Mouse (Mus musculus): ENCODE measurements around the gene Iqschfp. TPM values are rescaled to one million over a fixed set of nuclear protein-coding genes. Genes with fewer than 3 reads are reported as not detected.

Gene Iqschfp
- total and polyA plus RNA-seq, 2 experiments from 2014 or later: not detected

GRCm38 (mm10) chr3:68420927-68421326 is 528.9 kb downstream of the Iqschfp start:
- no peaks in the 10 kb centered on the region for H3K9me3 ChIP-seq (replicated peaks; ENCODE audit: control insufficient read depth, low read length)
- ATAC-seq (ENCODE audit: insufficient read depth, low read depth) (no peak), DNase-seq (ENCODE audit: low spot score) (no peak)
- H3K4me2 ChIP-seq (ENCODE audit: low read depth, low read length): no peak overlapping the region
- no peak overlapping the region for H3K4me3 ChIP-seq (ENCODE audit: low read depth, low read length)
- H3K27me3 ChIP-seq (ENCODE audit: control insufficient read depth, insufficient read depth, low read length): 0 out of 2 replicates have a peak, but pooled peaks cover 9% of the 10 kb centered on the region
- 44% methylated on average over 2 of the region's 2 CpGs for WGBS
- H3K9ac ChIP-seq (replicated peaks; ENCODE audit: low read depth, low read length): no peak overlapping the region
- TF ChIP-seq CTCF (IDR thresholded peaks at IDR 0.05; ENCODE audit: low read depth) (no peak), EP300 (IDR thresholded peaks at IDR 0.05; ENCODE audit: low read depth) (no peak)
- no peak overlapping the region for H3K27ac ChIP-seq (ENCODE audit: low read depth)
- H3K4me1 ChIP-seq (ENCODE audit: control insufficient read depth, insufficient read depth): no peaks in the 10 kb centered on the region
- no peaks in the 10 kb centered on the region for H3K36me3 ChIP-seq (replicated peaks; ENCODE audit: control insufficient read depth, insufficient read depth, low read length)

DNA sequence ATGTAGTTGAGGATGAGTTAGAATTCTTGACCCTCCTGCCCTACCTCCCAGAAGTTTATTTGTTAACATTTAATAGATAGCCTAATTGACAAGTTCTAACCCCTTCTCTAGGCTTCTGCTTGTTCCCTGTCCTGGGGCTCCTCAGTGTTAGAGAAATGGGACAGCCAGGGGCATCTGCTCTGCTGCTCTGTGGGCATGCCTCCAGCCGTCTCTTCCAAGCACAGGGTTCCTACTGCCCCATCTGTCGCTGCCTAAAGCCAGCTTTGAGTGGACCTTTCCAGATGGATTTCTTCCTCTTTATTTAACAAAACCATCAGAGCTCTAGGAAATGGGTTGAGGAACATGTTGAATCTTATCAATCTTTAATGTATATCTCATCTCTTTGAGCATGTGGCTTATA is 529.8 kb downstream of the Iqschfp start:
- ATAC-seq (ENCODE audit: insufficient read depth, low read depth) (no peak), DNase-seq (ENCODE audit: low spot score) (no peak)
- Histone ChIP-seq H3K27me3 (ENCODE audit: control insufficient read depth, insufficient read depth, low read length) (0 out of 2 replicates have a peak, but pooled peaks cover 9% of the 10 kb centered on the region), H3K9ac (replicated peaks; ENCODE audit: low read depth, low read length) (no peak overlapping the region), H3K27ac (ENCODE audit: low read depth) (no peak overlapping the region), H3K36me3 (replicated peaks; ENCODE audit: control insufficient read depth, insufficient read depth, low read length) (no peaks in the 10 kb centered on the region), H3K9me3 (replicated peaks; ENCODE audit: control insufficient read depth, low read length) (no peaks in the 10 kb centered on the region), H3K4me3 (ENCODE audit: low read depth, low read length) (no peak overlapping the region), H3K4me2 (ENCODE audit: low read depth, low read length) (no peak overlapping the region), H3K4me1 (ENCODE audit: control insufficient read depth, insufficient read depth) (no peaks in the 10 kb centered on the region)
- 87% methylated on average over 2 of the region's 2 CpGs for WGBS
- TF ChIP-seq CTCF (IDR thresholded peaks at IDR 0.05; ENCODE audit: low read depth) (no peak), EP300 (IDR thresholded peaks at IDR 0.05; ENCODE audit: low read depth) (no peak)

DNA sequence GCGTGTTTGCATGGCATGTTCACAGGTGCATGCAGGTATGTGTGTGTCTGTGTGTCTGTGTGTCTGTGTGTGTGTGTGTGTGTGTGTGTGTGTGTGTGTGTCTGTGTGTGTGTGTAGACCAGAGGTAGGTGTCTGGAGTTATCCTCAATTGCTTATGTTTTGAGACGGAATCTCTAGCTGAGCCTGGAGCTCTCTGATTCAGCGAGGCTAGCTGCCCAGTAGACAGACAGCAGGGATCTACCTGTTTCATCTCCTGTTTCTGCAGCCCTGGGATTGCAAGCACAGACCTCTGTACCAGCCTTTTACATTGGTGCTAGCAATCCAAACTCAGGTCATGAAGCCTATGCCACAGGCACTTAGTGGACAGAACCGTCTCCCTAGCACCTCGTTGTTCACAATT is 536.0 kb downstream of the Iqschfp start:
- ATAC-seq (ENCODE audit: insufficient read depth, low read depth): no peak
- H3K36me3 ChIP-seq (replicated peaks; ENCODE audit: control insufficient read depth, insufficient read depth, low read length): no peaks in the 10 kb centered on the region
- DNase-seq (ENCODE audit: low spot score): no peak
- no peak overlapping the region for H3K9ac ChIP-seq (replicated peaks; ENCODE audit: low read depth, low read length)
- H3K27me3 ChIP-seq (ENCODE audit: control insufficient read depth, insufficient read depth, low read length): no peaks in the 10 kb centered on the region
- 86% methylated on average over 5 of the region's 5 CpGs for WGBS
- H3K4me1 ChIP-seq (ENCODE audit: control insufficient read depth, insufficient read depth): no peaks in the 10 kb centered on the region
- no peak for TF ChIP-seq CTCF (IDR thresholded peaks at IDR 0.05; ENCODE audit: low read depth)
- TF ChIP-seq EP300 (IDR thresholded peaks at IDR 0.05; ENCODE audit: low read depth): no peak
- no peak overlapping the region for H3K4me3 ChIP-seq (ENCODE audit: low read depth, low read length)
- H3K9me3 ChIP-seq (replicated peaks; ENCODE audit: control insufficient read depth, low read length): no peaks in the 10 kb centered on the region; the same call in 1 of the 2 replicates
- no peak overlapping the region for H3K4me2 ChIP-seq (ENCODE audit: low read depth, low read length)
- no peak overlapping the region for H3K27ac ChIP-seq (ENCODE audit: low read depth)

DNA sequence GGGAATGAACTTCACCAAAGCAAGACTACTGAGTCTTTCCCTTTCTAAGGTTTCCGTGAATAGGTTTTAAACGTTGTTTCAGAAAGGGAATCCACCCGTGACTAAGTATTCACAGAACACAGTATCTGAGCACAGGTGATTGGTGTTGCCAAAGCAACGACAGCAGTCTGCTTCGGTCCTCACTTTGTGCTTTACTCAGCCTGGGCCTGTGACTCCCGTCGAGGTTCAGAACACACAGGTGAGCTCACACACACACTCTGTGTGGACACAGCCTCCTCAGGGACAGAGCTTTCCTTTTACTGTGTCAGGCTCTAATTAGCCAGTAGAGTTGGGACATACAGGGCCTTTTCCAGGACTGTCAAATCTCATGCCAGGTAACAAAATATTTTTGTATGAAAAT is 542.4 kb downstream of the Iqschfp start:
- no peaks in the 10 kb centered on the region; the same call in 1 of the 2 replicates for H3K9me3 ChIP-seq (replicated peaks; ENCODE audit: control insufficient read depth, low read length)
- H3K27ac ChIP-seq (ENCODE audit: low read depth): no peak overlapping the region
- no peak overlapping the region for H3K9ac ChIP-seq (replicated peaks; ENCODE audit: low read depth, low read length)
- WGBS: 79% methylated on average over 7 of the region's 7 CpGs
- H3K36me3 ChIP-seq (replicated peaks; ENCODE audit: control insufficient read depth, insufficient read depth, low read length): no peaks in the 10 kb centered on the region
- no peaks in the 10 kb centered on the region for H3K27me3 ChIP-seq (ENCODE audit: control insufficient read depth, insufficient read depth, low read length)
- no peak overlapping the region for H3K4me3 ChIP-seq (ENCODE audit: low read depth, low read length)
- no peak overlapping the region for H3K4me2 ChIP-seq (ENCODE audit: low read depth, low read length)
- ATAC-seq (ENCODE audit: insufficient read depth, low read depth) (no peak), DNase-seq (ENCODE audit: low spot score) (no peak)
- TF ChIP-seq EP300 (IDR thresholded peaks at IDR 0.05; ENCODE audit: low read depth) (no peak), CTCF (IDR thresholded peaks at IDR 0.05; ENCODE audit: low read depth) (no peak)
- no peaks in the 10 kb centered on the region for H3K4me1 ChIP-seq (ENCODE audit: control insufficient read depth, insufficient read depth)

DNA sequence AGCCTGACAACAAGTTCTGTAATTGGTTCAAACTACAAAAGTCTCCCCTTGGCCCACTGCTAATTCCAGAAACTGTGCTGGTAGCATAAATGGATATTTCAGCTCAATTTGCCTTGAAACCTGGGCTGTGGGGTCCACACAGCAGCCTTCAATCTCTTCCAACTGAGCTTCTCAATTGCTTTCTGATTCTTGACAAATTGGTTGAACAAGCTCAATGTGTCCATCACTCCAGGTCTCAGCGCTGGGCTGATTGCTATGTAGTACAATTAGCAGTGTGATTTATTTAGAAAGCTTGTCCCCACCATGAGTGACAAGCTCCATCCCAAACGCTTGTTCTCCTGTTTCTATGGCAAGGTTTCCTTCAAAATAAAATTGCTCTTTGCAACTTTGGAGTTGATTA is 542.9 kb downstream of the Iqschfp start:
- Histone ChIP-seq H3K9me3 (replicated peaks; ENCODE audit: control insufficient read depth, low read length) (no peaks in the 10 kb centered on the region; the same call in 1 of the 2 replicates), H3K4me3 (ENCODE audit: low read depth, low read length) (no peak overlapping the region), H3K36me3 (replicated peaks; ENCODE audit: control insufficient read depth, insufficient read depth, low read length) (no peaks in the 10 kb centered on the region), H3K4me2 (ENCODE audit: low read depth, low read length) (no peak overlapping the region), H3K9ac (replicated peaks; ENCODE audit: low read depth, low read length) (no peak overlapping the region), H3K27ac (ENCODE audit: low read depth) (no peak overlapping the region), H3K4me1 (ENCODE audit: control insufficient read depth, insufficient read depth) (no peaks in the 10 kb centered on the region), H3K27me3 (ENCODE audit: control insufficient read depth, insufficient read depth, low read length) (no peaks in the 10 kb centered on the region)
- WGBS: 77% methylated on average over 2 of the region's 2 CpGs
- ATAC-seq (ENCODE audit: insufficient read depth, low read depth) (no peak), DNase-seq (ENCODE audit: low spot score) (no peak)
- TF ChIP-seq EP300 (IDR thresholded peaks at IDR 0.05; ENCODE audit: low read depth) (no peak), CTCF (IDR thresholded peaks at IDR 0.05; ENCODE audit: low read depth) (no peak)

GRCm38 (mm10) chr3:68448480-68448879 is 556.4 kb downstream of the Iqschfp start:
- peaks cover 9% of the 10 kb centered on the region; the same call in 1 of the 2 replicates for H3K4me1 ChIP-seq (ENCODE audit: control insufficient read depth, insufficient read depth)
- H3K9ac ChIP-seq (replicated peaks; ENCODE audit: low read depth, low read length): no peak overlapping the region
- H3K27me3 ChIP-seq (ENCODE audit: control insufficient read depth, insufficient read depth, low read length): no peaks in the 10 kb centered on the region
- ATAC-seq (ENCODE audit: insufficient read depth, low read depth) (no peak), DNase-seq (ENCODE audit: low spot score) (no peak)
- no peak for TF ChIP-seq CTCF (IDR thresholded peaks at IDR 0.05; ENCODE audit: low read depth)
- TF ChIP-seq EP300 (IDR thresholded peaks at IDR 0.05; ENCODE audit: low read depth): no peak
- WGBS: 73% methylated on average over 2 of the region's 2 CpGs
- H3K4me3 ChIP-seq (ENCODE audit: low read depth, low read length): no peak overlapping the region
- no peak overlapping the region for H3K27ac ChIP-seq (ENCODE audit: low read depth)
- H3K36me3 ChIP-seq (replicated peaks; ENCODE audit: control insufficient read depth, insufficient read depth, low read length): no peaks in the 10 kb centered on the region
- H3K9me3 ChIP-seq (replicated peaks; ENCODE audit: control insufficient read depth, low read length): no peaks in the 10 kb centered on the region
- no peak overlapping the region for H3K4me2 ChIP-seq (ENCODE audit: low read depth, low read length)
